Mouse (Mus musculus) embryonic facial prominence, embryonic 11.5 days (tissue): ENCODE data around the gene Dnajc9. TPM values are rescaled to one million over a fixed set of nuclear protein-coding genes. Genes with fewer than 3 reads are reported as not detected.

ENCODE experiments used
- ATAC-seq: fragments of 200-750 bp; cut with Nextera tagmentation; replicated peaks from 2 replicates; pipeline ENCODE4 v1.8.0; 2017; ENCODE audit warnings: low read depth; ENCODE audit not compliant: insufficient number of reproducible peaks, low FRiP score, low TSS enrichment
- DNase-seq: peaks from one replicate; pipeline ENCODE4 v3.0.0-alpha.2; 2015; ENCODE audit warnings: low spot score
- H3K27ac ChIP-seq: fragments of 300-500 bp; sonication (generic); replicated peaks from 2 replicates; pipeline ENCODE4 v1.5.1; 2014; ENCODE audit warnings: mild to moderate bottlenecking, low read depth, low read length, control low read depth
- H3K27me3 ChIP-seq: fragments of 300-500 bp; sonication (generic); 2 replicates; pipeline ENCODE4 v1.6.1; 2014; ENCODE audit warnings: mild to moderate bottlenecking, low read length, moderate library complexity, mixed read lengths; ENCODE audit not compliant: control insufficient read depth, insufficient read depth
- H3K36me3 ChIP-seq: fragments of 300-500 bp; sonication (generic); replicated peaks from 2 replicates; pipeline ENCODE4 v1.6.1; 2014; ENCODE audit warnings: low read depth, mild to moderate bottlenecking, low read length, moderate library complexity, mixed read lengths; ENCODE audit not compliant: control insufficient read depth, insufficient read depth
- H3K4me1 ChIP-seq: fragments of 300-500 bp; sonication (generic); 2 replicates; pipeline ENCODE4 v1.6.1; 2014; ENCODE audit warnings: low read length, mixed read lengths; ENCODE audit not compliant: control insufficient read depth, insufficient read depth
- H3K4me2 ChIP-seq: fragments of 300-500 bp; sonication (generic); 2 replicates; pipeline ENCODE4 v1.6.1; 2014; ENCODE audit warnings: low read depth, mild to moderate bottlenecking, control low read depth, low read length, moderate library complexity
- H3K4me3 ChIP-seq: fragments of 300-500 bp; sonication (generic); 2 replicates; pipeline ENCODE4 v1.5.1; 2014; ENCODE audit warnings: low read depth, low read length, control low read depth
- H3K9ac ChIP-seq: fragments of 300-500 bp; sonication (generic); replicated peaks from 2 replicates; pipeline ENCODE4 v1.6.1; 2014; ENCODE audit warnings: mild to moderate bottlenecking, control low read depth, low read length
- H3K9me3 ChIP-seq: fragments of 300-500 bp; sonication (generic); replicated peaks from 2 replicates; pipeline ENCODE4 v1.6.1; 2016; ENCODE audit warnings: mild to moderate bottlenecking, low read length, inconsistent platforms, mixed read lengths; ENCODE audit not compliant: control insufficient read depth
- WGBS: fragments of 180-500 bp; shearing (Covaris S2); extraction: QIAGEN DNeasy Blood & Tissue Kit; methylation state at CpG from one replicate; pipeline ENCODE4 v1.1.7; 2014; 5-methylcytosine and 5-hydroxymethylcytosine counted together
- polyA plus RNA-seq: library from polyadenylated mRNA; unstranded; fragments of >200 nt; fragmentation: Nextera tagmentation; extraction: Ambion mirVana; gene quantifications from 2 replicates; pipeline ENCODE4 v1.2.1, GENCODE M21; 2014

The Dnajc9 gene
- polyA plus RNA-seq: 251 and 274 TPM in 2 replicates

DNA sequence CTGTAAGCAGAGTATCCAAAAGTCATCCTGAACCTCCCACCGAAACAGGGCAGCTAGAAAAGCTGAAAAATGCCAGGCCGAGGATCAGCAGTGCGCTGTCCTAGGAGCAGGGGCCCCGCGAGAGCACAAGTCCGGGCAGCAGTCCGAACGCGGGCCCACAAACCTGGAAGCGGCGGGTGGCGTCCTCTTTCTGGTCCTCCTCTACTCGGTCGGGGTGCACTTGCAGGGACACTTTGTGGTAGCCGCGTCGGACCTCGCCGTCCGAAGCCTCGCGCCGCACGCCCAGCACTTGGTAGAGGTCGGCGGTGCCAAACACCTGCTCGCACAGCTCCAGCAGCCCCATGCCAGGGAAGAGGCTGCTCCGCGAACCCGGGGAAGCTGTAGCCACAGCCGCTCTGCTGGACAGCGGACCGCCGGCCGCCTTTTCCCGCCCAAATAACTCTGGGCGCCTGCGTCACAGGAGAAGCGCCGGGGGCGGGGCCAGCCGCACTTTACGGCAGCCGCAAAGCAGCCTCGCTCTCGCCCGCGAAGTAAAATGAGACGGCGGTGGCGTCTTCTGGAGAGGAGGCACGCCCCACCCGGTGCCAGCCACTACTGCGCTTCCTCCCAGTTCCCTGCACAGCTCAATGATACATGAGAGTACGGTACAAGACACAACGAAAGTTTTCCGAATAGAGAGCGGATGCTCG, at the start of gene Dnajc9:
Dnajc9 (minus strand) TSS at position 470 of the 689 bp plus-strand sequence.
- no peaks in the 10 kb centered on the region for H3K4me1 ChIP-seq
- ATAC-seq: peak; percentile 76
- peak within 1 kb of the TSS; percentile 63; the same call in 1 of the 2 replicates for H3K27ac ChIP-seq
- H3K4me3 ChIP-seq: peak within 1 kb of the TSS; percentile 56
- peak within 1 kb of the TSS; percentile 50 for H3K4me2 ChIP-seq
- H3K9me3 ChIP-seq: no peaks in the 10 kb centered on the region
- H3K9ac ChIP-seq: peak within 1 kb of the TSS; percentile 78
- no peaks in the 10 kb centered on the region; the same call in 1 of the 2 replicates for H3K36me3 ChIP-seq
- peak; percentile 96 for DNase-seq
- no peaks in the 10 kb centered on the region for H3K27me3 ChIP-seq
- under 1% methylated on average over 59 of the region's 59 CpGs for WGBS

DNA sequence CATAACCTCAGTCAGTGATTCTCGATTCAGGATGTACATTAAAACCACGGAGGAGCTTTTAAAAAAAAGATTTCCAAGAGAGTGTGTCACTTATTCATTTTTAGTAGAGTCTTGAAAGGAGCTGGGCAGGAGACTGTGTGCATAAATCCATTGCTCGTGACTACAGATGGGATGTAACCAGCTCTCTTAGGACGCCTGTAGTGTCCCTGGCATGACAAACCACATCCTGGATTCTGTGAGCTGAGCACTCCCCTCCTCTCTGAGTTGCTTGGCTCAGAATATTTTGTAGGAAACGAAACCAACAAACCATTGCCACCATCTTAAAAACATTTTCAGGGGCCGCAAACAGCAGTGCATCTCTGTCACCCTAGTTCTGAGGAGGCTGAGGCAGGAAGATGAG, 48.3 kb upstream of the Dnajc9 start:
- DNase-seq (no peak), ATAC-seq (no peak)
- Histone ChIP-seq H3K4me1 (no peaks in the 10 kb centered on the region), H3K9me3 (no peaks in the 10 kb centered on the region), H3K27ac (no peak overlapping the region), H3K4me2 (no peak overlapping the region), H3K4me3 (no peak overlapping the region), H3K27me3 (no peaks in the 10 kb centered on the region), H3K9ac (no peak overlapping the region), H3K36me3 (no peaks in the 10 kb centered on the region)
- 73% methylated on average over 6 of the region's 6 CpGs for WGBS

DNA sequence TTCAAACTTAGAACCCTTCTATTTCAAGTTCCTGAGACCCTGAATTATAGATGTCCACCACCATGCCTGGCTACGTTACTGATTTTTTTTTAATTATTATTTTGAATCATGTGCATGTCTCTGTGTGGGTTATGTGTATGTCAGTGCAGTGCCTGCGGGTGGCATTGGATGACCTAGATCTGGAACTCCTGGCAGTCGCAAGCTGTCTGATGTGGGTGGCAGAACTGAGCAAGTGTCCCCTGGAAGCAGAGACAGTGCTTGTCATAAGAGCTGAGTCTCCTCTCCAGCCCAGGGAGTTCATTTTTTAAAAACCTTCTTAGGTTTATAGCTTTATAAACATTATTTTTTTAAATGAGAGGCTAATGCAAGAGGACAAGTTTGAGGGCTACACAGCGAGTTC, 43.7 kb upstream of the Dnajc9 start:
- WGBS: 86% methylated on average over 4 of the region's 4 CpGs

DNA sequence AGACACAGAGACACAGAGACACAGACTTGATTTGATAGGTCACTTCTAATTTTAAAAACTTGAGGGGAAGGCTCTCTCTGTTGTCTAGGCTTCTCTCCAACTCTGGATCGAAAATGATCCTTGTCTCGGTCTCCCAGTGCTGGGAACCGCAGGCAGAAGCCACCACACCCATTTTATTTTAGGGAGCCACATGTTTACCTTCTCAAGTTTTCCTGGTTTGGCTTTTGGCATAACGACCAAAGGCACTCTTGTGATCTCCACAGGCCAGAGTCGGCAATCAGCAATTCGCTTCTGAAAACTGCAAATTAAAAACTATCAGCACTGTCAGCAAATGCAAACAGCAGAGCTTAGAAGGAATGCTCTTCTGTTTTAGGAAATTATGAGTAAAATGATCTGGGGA, 43.0 kb upstream of the Dnajc9 start:
- no peak for DNase-seq
- Histone ChIP-seq H3K4me1 (no peaks in the 10 kb centered on the region), H3K4me2 (no peak overlapping the region), H3K27ac (no peak overlapping the region), H3K4me3 (no peak overlapping the region), H3K36me3 (no peaks in the 10 kb centered on the region), H3K9me3 (no peaks in the 10 kb centered on the region), H3K27me3 (no peaks in the 10 kb centered on the region), H3K9ac (no peak overlapping the region)
- ATAC-seq: no peak
- 80% methylated on average over 6 of the region's 6 CpGs for WGBS

More for the DNA sequence above, 43.7 kb upstream of the Dnajc9 start:
- Histone ChIP-seq H3K4me3 (no peak overlapping the region), H3K36me3 (no peaks in the 10 kb centered on the region), H3K4me2 (no peak overlapping the region), H3K9ac (no peak overlapping the region), H3K4me1 (no peaks in the 10 kb centered on the region), H3K27me3 (no peaks in the 10 kb centered on the region), H3K9me3 (no peaks in the 10 kb centered on the region), H3K27ac (no peak overlapping the region)
- ATAC-seq: no peak
- DNase-seq: no peak

DNA sequence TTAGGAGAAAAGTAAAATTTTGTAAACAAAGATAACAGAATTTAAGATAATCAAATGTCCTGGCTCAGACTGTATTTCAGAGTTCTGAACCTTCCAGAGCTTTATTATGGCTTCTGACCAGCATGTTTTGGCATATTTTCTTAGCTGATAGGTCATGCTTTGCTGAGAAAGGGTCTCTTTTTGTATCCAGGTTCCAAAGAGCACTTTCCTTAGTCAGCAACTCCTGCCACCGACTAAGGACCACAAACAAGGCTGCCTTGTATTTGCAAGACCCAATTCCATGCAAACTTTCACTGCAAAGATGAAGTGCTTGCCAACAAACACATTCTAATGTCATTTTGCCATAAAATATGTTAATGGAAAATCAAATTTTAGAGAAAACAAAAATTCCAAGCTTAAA, 41.1 kb upstream of the Dnajc9 start:
- no peaks in the 10 kb centered on the region for H3K36me3 ChIP-seq
- no peaks in the 10 kb centered on the region for H3K4me1 ChIP-seq
- no peaks in the 10 kb centered on the region for H3K9me3 ChIP-seq
- ATAC-seq (no peak), DNase-seq (no peak)
- H3K9ac ChIP-seq: no peak overlapping the region
- H3K4me3 ChIP-seq: no peak overlapping the region
- no peak overlapping the region for H3K27ac ChIP-seq
- 65% methylated on average over 1 of the region's 1 CpGs for WGBS
- no peak overlapping the region for H3K4me2 ChIP-seq
- H3K27me3 ChIP-seq: no peaks in the 10 kb centered on the region

DNA sequence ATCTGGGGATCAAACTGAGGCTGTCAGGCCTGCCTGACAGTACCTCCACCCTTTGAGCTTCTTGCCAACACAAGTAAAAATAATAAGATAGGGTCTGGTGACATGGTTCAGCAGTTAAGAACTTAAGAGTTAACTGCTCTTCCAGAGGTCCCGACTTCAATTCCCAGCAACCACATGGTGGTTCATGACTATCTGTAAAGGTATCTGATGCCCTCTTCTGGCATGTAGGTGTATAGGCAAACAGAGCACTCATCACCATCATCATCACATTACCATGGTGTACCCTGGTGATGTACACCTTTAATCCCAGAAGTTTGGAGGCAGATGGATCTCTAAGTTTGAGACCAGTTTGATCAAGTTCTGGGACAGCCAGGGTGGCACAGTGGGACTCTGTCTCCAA, 39.9 kb upstream of the Dnajc9 start:
- H3K9ac ChIP-seq: no peak overlapping the region
- no peak overlapping the region for H3K4me3 ChIP-seq
- H3K36me3 ChIP-seq: no peaks in the 10 kb centered on the region
- H3K27ac ChIP-seq: no peak overlapping the region
- DNase-seq (no peak), ATAC-seq (no peak)
- no peaks in the 10 kb centered on the region for H3K4me1 ChIP-seq
- H3K27me3 ChIP-seq: no peaks in the 10 kb centered on the region
- WGBS: 14% methylated on average over 1 of the region's 1 CpGs
- H3K4me2 ChIP-seq: no peak overlapping the region
- no peaks in the 10 kb centered on the region for H3K9me3 ChIP-seq

DNA sequence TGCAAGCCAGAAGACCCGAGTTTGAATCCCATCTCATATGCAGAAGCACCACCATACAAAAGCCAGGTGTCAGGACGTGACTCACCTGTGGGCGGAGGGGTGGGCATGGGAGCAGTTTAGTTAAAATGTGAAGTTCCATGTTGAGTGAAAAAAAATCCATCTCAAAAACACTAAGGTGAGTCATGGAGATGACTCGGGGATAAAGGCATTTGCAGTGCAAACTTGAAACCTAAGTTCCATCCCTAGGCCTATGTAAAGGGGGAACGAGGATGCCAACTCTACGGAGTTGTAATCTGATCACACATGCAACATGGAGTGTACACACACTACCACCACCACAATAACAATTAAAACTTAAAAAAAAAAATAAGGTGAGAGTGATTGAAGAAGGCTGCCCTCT, 34.3 kb upstream of the Dnajc9 start:
- H3K9me3 ChIP-seq: no peaks in the 10 kb centered on the region
- no peak overlapping the region for H3K4me2 ChIP-seq
- H3K36me3 ChIP-seq: no peaks in the 10 kb centered on the region
- 82% methylated on average over 6 of the region's 6 CpGs for WGBS
- H3K27me3 ChIP-seq: no peaks in the 10 kb centered on the region
- H3K4me1 ChIP-seq: no peaks in the 10 kb centered on the region
- H3K4me3 ChIP-seq: no peak overlapping the region
- no peak overlapping the region for H3K27ac ChIP-seq
- H3K9ac ChIP-seq: no peak overlapping the region
- DNase-seq: no peak
- ATAC-seq: no peak

- Histone ChIP-seq H3K4me1 (no peaks in the 10 kb centered on the region), H3K36me3 (no peaks in the 10 kb centered on the region), H3K27me3 (no peaks in the 10 kb centered on the region), H3K9me3 (no peaks in the 10 kb centered on the region), H3K4me3 (no peak overlapping the region), H3K4me2 (no peak overlapping the region), H3K9ac (no peak overlapping the region), H3K27ac (no peak overlapping the region)
- DNase-seq: no peak
- no peak for ATAC-seq
- WGBS: 68% methylated on average over 7 of the region's 7 CpGs
These were observed 33.5 kb upstream of the Dnajc9 start for GRCm38 (mm10) chr14:20422257-20422656.
